Mouse (Mus musculus) liver, postnatal 0 days (tissue): ENCODE measurements around the gene Taar5. TPM values are rescaled to one million over a fixed set of nuclear protein-coding genes. Genes with fewer than 3 reads are reported as not detected.

Experiments
- ATAC-seq: fragments of 200-750 bp; cut with Nextera tagmentation; 2 replicates; pipeline ENCODE4 v1.8.0; 2017; ENCODE audit warnings: mild to moderate bottlenecking, moderate library complexity
- DNase-seq: peaks from one replicate; pipeline ENCODE4 v3.0.0-alpha.2; 2016
- H3K27ac ChIP-seq: fragments of 300-500 bp; sonication (generic); 2 replicates; pipeline ENCODE4 v1.5.1; 2014; ENCODE audit warnings: antibody characterized with exemption, moderate library complexity, mild to moderate bottlenecking, low read depth
- H3K27me3 ChIP-seq: fragments of 300-500 bp; sonication (generic); 2 replicates; pipeline ENCODE4 v1.6.1; 2014; ENCODE audit warnings: low read length, control low read depth, mixed read lengths; ENCODE audit not compliant: insufficient read depth
- H3K36me3 ChIP-seq: fragments of 300-500 bp; sonication (generic); replicated peaks from 2 replicates; pipeline ENCODE4 v1.6.1; 2014; ENCODE audit warnings: mild to moderate bottlenecking, control low read depth, low read length, moderate library complexity, mixed read lengths; ENCODE audit not compliant: insufficient read depth
- H3K4me1 ChIP-seq: fragments of 300-500 bp; sonication (generic); 2 replicates; pipeline ENCODE4 v1.6.1; 2014; ENCODE audit warnings: antibody characterized with exemption, mild to moderate bottlenecking, control low read depth; ENCODE audit not compliant: insufficient read depth
- H3K4me2 ChIP-seq: fragments of 300-500 bp; sonication (generic); 2 replicates; pipeline ENCODE4 v1.6.1; 2014; ENCODE audit warnings: low read depth, mild to moderate bottlenecking, low read length, moderate library complexity, mixed read lengths
- H3K4me3 ChIP-seq: fragments of 300-500 bp; sonication (generic); 2 replicates; pipeline ENCODE4 v1.5.1; 2014; ENCODE audit warnings: low read depth, low read length
- H3K9ac ChIP-seq: fragments of 300-500 bp; sonication (generic); replicated peaks from 2 replicates; pipeline ENCODE4 v1.6.1; 2014; ENCODE audit warnings: mild to moderate bottlenecking, moderate library complexity
- H3K9me3 ChIP-seq: fragments of 300-500 bp; sonication (generic); 2 replicates; pipeline ENCODE4 v1.6.1; 2016; ENCODE audit warnings: mild to moderate bottlenecking, control low read depth, low read length, mixed read lengths
- CTCF ChIP-seq: sonication (generic); IDR thresholded peaks from 2 replicates; pipeline ENCODE4 v1.5.1; 2016; ENCODE audit warnings: antibody characterized with exemption, low read depth
- EP300 ChIP-seq: IDR thresholded peaks from 2 replicates; pipeline ENCODE4 v1.6.1; 2016; ENCODE audit warnings: antibody characterized with exemption, low read depth, mild to moderate bottlenecking
- WGBS: fragments of 180-500 bp; shearing (Covaris S2); extraction: QIAGEN DNeasy Blood & Tissue Kit; methylation state at CpG from one replicate; pipeline ENCODE4 v1.1.7; 2014; ENCODE audit not compliant: insufficient replicate concordance; 5-methylcytosine and 5-hydroxymethylcytosine counted together
- polyA plus RNA-seq: library from polyadenylated mRNA; unstranded; fragments of >200 nt; fragmentation: Nextera tagmentation; extraction: Ambion mirVana; gene quantifications from 2 replicates; pipeline ENCODE4 v1.2.1, GENCODE M21; 2015

Gene Taar5
- polyA plus RNA-seq = not detected in 2 replicates

DNA sequence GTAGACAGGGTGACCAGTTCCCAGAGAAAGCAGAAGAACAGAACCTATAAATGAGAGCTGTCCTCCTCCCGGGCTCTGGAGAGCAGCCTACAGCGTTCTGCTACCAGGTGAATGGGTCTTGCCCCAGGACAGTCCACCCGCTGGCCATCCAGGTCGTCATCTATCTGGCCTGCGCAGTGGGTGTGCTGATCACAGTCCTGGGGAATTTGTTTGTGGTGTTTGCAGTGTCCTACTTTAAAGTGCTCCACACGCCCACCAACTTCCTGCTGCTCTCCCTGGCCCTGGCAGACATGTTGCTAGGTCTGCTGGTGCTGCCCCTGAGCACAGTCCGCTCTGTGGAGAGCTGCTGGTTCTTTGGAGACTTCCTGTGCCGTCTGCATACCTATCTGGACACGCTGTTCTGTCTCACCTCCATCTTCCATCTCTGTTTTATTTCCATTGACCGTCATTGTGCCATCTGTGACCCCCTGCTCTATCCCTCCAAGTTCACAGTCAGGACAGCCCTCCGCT, at the start of gene Taar5:
Gene Taar5, plus strand, starts transcription at position 51 of the 510 bp plus-strand sequence.
- Histone ChIP-seq H3K4me3 (no peak within 1 kb of the TSS), H3K27ac (no peak within 1 kb of the TSS), H3K4me2 (no peak within 1 kb of the TSS), H3K9me3 (no peaks in the 10 kb centered on the region), H3K4me1 (no peaks in the 10 kb centered on the region), H3K27me3 (no peaks in the 10 kb centered on the region), H3K9ac (no peak within 1 kb of the TSS), H3K36me3 (no peaks in the 10 kb centered on the region)
- no peak for ATAC-seq
- no peak for DNase-seq
- TF ChIP-seq CTCF (no peak), EP300 (no peak)
- WGBS = 80% methylated on average over 11 of the region's 11 CpGs

DNA sequence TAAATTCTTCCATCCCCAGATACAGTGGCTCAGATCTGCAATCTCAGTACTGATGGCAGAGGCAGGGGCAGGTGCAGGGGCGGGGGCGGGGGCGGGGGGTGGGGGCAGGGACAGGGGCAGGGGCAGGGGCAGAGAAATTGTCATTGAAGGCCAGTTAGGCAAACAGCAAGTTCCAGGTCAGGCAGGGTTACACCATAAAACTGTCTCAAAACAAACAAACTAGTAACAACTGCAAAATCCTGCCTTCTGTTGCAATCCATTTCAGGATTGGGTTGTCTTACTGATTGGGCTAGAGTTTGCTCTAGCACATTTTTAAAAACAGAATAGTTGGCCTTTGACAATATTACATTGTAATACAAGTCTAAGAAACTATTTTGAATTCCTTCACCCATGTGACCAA, 48.0 kb upstream of the Taar5 start:
- Histone ChIP-seq H3K9me3 (no peaks in the 10 kb centered on the region), H3K27me3 (no peaks in the 10 kb centered on the region), H3K4me3 (no peak overlapping the region), H3K4me1 (no peaks in the 10 kb centered on the region), H3K27ac (no peak overlapping the region), H3K9ac (no peak overlapping the region), H3K36me3 (no peaks in the 10 kb centered on the region), H3K4me2 (no peak overlapping the region)
- peak; percentile 85 for ATAC-seq
- 42% methylated on average over 3 of the region's 3 CpGs for WGBS
- no peak for DNase-seq
- TF ChIP-seq EP300 (no peak), CTCF (no peak)

DNA sequence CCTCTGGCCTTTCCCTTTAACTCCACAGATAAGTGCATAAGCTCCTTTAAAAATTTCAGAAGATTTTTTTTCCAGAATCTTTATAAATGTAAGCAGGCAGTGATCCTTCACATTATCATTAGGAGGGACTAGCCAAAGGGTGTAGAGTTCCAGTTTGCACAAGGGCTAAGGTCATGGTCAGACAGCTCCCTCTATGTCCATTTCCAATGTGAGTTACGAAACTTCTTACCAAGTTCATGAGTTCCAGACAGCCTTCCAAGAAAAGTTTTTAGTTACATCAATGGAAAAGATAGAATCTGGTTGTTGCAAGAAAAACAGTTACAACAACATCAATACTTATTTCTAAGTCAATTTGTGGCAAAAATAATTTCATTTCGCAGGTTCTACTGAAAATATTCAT, 46.6 kb upstream of the Taar5 start:
- DNase-seq (no peak), ATAC-seq (no peak)
- Histone ChIP-seq H3K4me3 (no peak overlapping the region), H3K27me3 (no peaks in the 10 kb centered on the region), H3K36me3 (no peaks in the 10 kb centered on the region), H3K4me2 (no peak overlapping the region), H3K9ac (no peak overlapping the region), H3K9me3 (no peaks in the 10 kb centered on the region), H3K27ac (no peak overlapping the region), H3K4me1 (no peaks in the 10 kb centered on the region)
- TF ChIP-seq EP300 (no peak), CTCF (no peak)
- WGBS = 59% methylated on average over 2 of the region's 2 CpGs

DNA sequence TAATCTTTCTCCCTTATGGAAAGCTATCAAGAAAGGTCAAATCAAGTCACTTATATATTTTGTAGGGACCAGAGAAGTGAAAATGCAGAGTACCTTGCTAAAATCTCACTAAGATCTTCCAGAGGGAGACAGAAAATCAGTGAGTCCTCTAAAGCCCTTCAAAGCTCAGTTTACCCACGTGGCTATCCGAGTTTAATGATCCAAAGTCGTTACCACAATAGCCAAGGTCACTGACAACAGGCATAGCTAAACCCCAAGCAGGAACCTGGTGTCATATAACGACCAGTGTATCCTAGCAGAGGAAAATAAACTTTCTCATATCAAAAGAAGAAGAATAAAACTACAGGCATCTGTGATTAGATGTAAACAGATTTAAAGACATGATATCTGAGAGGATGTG, 32.9 kb upstream of the Taar5 start:
- H3K27me3 ChIP-seq = no peaks in the 10 kb centered on the region
- DNase-seq = no peak
- no peaks in the 10 kb centered on the region for H3K36me3 ChIP-seq
- no peak overlapping the region for H3K4me3 ChIP-seq
- H3K9ac ChIP-seq = no peak overlapping the region
- H3K4me1 ChIP-seq = no peaks in the 10 kb centered on the region
- H3K27ac ChIP-seq = no peak overlapping the region
- H3K4me2 ChIP-seq = no peak overlapping the region
- 36% methylated on average over 4 of the region's 4 CpGs for WGBS
- no peak for ATAC-seq
- TF ChIP-seq CTCF (no peak), EP300 (no peak)
- H3K9me3 ChIP-seq = no peaks in the 10 kb centered on the region

DNA sequence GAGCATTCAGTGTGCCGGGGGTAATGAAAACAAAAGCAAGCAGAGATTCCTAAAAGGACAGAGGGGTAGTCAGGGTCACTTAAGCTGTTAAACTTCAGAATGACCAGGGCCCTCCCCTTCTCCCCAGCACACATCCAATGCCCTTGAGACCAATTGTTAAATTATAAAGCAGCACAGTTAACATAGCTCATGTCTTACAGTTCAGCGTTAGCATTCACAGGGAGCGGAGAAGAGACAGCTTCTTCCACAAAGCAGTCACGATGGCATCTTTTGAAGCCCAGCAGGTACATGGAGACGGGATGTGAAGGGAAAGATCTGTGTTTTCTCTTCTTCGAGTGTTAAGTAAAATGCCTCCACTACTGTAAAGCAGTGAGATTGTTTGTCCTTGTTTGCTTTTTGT, 32.2 kb upstream of the Taar5 start, which contains the start of gene Taar2:
Gene Taar2, plus strand, starts transcription at position 261 of the 400 bp plus-strand sequence.
- ATAC-seq = no peak
- WGBS = 59% methylated on average over 6 of the region's 6 CpGs

DNA sequence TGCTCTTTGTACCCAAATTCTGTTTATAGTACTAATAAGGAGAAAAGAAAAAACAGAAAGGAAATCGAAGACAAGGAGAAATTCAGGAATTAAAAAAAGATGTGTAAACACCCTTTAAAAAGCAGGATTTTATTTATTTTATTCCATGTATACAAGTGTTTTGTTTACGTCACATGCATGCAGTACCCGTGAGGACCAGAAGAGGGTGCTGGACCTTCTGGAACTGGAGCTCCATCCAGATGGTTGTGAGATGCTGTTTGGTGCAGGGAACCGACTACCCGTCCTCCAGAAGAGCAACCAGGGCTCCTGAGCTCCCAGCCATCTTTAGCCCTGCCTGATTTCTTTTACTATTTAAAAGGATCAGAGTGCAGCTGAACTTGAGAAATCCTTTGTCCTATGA, 28.0 kb upstream of the Taar5 start:
- H3K9ac ChIP-seq = no peak overlapping the region
- no peaks in the 10 kb centered on the region for H3K36me3 ChIP-seq
- 76% methylated on average over 5 of the region's 5 CpGs for WGBS
- H3K9me3 ChIP-seq = no peaks in the 10 kb centered on the region
- no peak overlapping the region for H3K27ac ChIP-seq
- DNase-seq (no peak), ATAC-seq (no peak)
- no peaks in the 10 kb centered on the region for H3K27me3 ChIP-seq
- H3K4me2 ChIP-seq = no peak overlapping the region
- no peak overlapping the region for H3K4me3 ChIP-seq
- no peaks in the 10 kb centered on the region for H3K4me1 ChIP-seq
- TF ChIP-seq CTCF (peak; percentile 55), EP300 (no peak)

More for the DNA sequence above, 32.2 kb upstream of the Taar5 start, which contains the start of gene Taar2:
- TF ChIP-seq CTCF = no peak
- TF ChIP-seq EP300 = no peak
- Histone ChIP-seq H3K36me3 (no peaks in the 10 kb centered on the region), H3K4me2 (no peak within 1 kb of the TSS), H3K4me3 (no peak within 1 kb of the TSS), H3K4me1 (no peaks in the 10 kb centered on the region), H3K27ac (no peak within 1 kb of the TSS), H3K9ac (no peak within 1 kb of the TSS), H3K27me3 (no peaks in the 10 kb centered on the region), H3K9me3 (no peaks in the 10 kb centered on the region)
- no peak for DNase-seq
